Mouse (Mus musculus): ENCODE data around the gene Ssh3. TPM values are rescaled to one million over a fixed set of nuclear protein-coding genes. Genes with fewer than 3 reads are reported as not detected.

Ssh3 gene
- polyA plus RNA-seq (2015; fragmentation: Nextera tagmentation; extraction: Ambion mirVana), result 19.9 and 21.2 TPM in 2 replicates

GRCm38 (mm10) chr19:4268566-4269361, at the start of gene Ssh3:
Gene Ssh3 (minus strand): TSS chr19:4269180.
- H3K9me3 ChIP-seq (ENCODE audit: control insufficient read depth, low read length), result no peaks in the 10 kb centered on the region
- peaks cover 10% of the 10 kb centered on the region for H3K4me1 ChIP-seq (ENCODE audit: control insufficient read depth, insufficient read depth, low read depth, low read length)
- ATAC-seq, result peak; percentile 80
- peaks cover 5% of the 10 kb centered on the region; the same call in 1 of the 2 replicates for H3K27me3 ChIP-seq (replicated peaks; ENCODE audit: control insufficient read depth, insufficient read depth, low read length)
- peak within 1 kb of the TSS; percentile 61 for H3K4me2 ChIP-seq (ENCODE audit: low read length)
- H3K36me3 ChIP-seq (ENCODE audit: control insufficient read depth, insufficient read depth, low read length), result peaks cover 3% of the 10 kb centered on the region
- WGBS, result 7% methylated on average over 43 of the region's 46 CpGs
- peak within 1 kb of the TSS; percentile 64 for H3K9ac ChIP-seq (ENCODE audit: low read depth, low read length)
- peak within 1 kb of the TSS; percentile 41 for H3K4me3 ChIP-seq (ENCODE audit: low read length)
- H3K27ac ChIP-seq (ENCODE audit: low read depth, low read length), result no peak within 1 kb of the TSS

GRCm38 (mm10) chr19:4317181-4317580, 48.2 kb upstream of the Ssh3 start:
- no peak overlapping the region for H3K9ac ChIP-seq (ENCODE audit: low read depth, low read length)
- H3K4me3 ChIP-seq (ENCODE audit: low read length), result no peak overlapping the region
- H3K9me3 ChIP-seq (ENCODE audit: control insufficient read depth, low read length), result no peaks in the 10 kb centered on the region
- H3K36me3 ChIP-seq (ENCODE audit: control insufficient read depth, insufficient read depth, low read length), result peaks cover 51% of the 10 kb centered on the region
- H3K4me1 ChIP-seq (ENCODE audit: control insufficient read depth, insufficient read depth, low read depth, low read length), result no peaks in the 10 kb centered on the region
- H3K27ac ChIP-seq (ENCODE audit: low read depth, low read length), result no peak overlapping the region
- H3K4me2 ChIP-seq (ENCODE audit: low read length), result no peak overlapping the region
- 94% methylated on average over 3 of the region's 3 CpGs for WGBS
- H3K27me3 ChIP-seq (replicated peaks; ENCODE audit: control insufficient read depth, insufficient read depth, low read length), result no peaks in the 10 kb centered on the region
- no peak for ATAC-seq

- H3K4me2 ChIP-seq (ENCODE audit: low read length), result no peak overlapping the region
- H3K9me3 ChIP-seq (ENCODE audit: control insufficient read depth, low read length), result no peaks in the 10 kb centered on the region
- ATAC-seq, result no peak
- H3K36me3 ChIP-seq (ENCODE audit: control insufficient read depth, insufficient read depth, low read length), result peaks cover 39% of the 10 kb centered on the region
- no peaks in the 10 kb centered on the region for H3K4me1 ChIP-seq (ENCODE audit: control insufficient read depth, insufficient read depth, low read depth, low read length)
- H3K4me3 ChIP-seq (ENCODE audit: low read length), result no peak overlapping the region
- WGBS, result 68% methylated on average over 6 of the region's 6 CpGs
- H3K27me3 ChIP-seq (replicated peaks; ENCODE audit: control insufficient read depth, insufficient read depth, low read length), result no peaks in the 10 kb centered on the region
- H3K27ac ChIP-seq (ENCODE audit: low read depth, low read length), result no peak overlapping the region
- H3K9ac ChIP-seq (ENCODE audit: low read depth, low read length), result no peak overlapping the region
Observed at GRCm38 (mm10) chr19:4315223-4315944, 46.4 kb upstream of the Ssh3 start.

GRCm38 (mm10) chr19:4309776-4310185, 40.8 kb upstream of the Ssh3 start:
- no peak overlapping the region for H3K4me2 ChIP-seq (ENCODE audit: low read length)
- H3K4me3 ChIP-seq (ENCODE audit: low read length), result no peak overlapping the region
- ATAC-seq, result no peak
- no peak overlapping the region for H3K9ac ChIP-seq (ENCODE audit: low read depth, low read length)
- 0 out of 2 replicates have a peak, but pooled peaks cover 2% of the 10 kb centered on the region for H3K36me3 ChIP-seq (ENCODE audit: control insufficient read depth, insufficient read depth, low read length)
- no peak overlapping the region for H3K27ac ChIP-seq (ENCODE audit: low read depth, low read length)
- H3K4me1 ChIP-seq (ENCODE audit: control insufficient read depth, insufficient read depth, low read depth, low read length), result peaks cover 10% of the 10 kb centered on the region
- no peaks in the 10 kb centered on the region for H3K9me3 ChIP-seq (ENCODE audit: control insufficient read depth, low read length)
- H3K27me3 ChIP-seq (replicated peaks; ENCODE audit: control insufficient read depth, insufficient read depth, low read length), result no peaks in the 10 kb centered on the region

- no peak overlapping the region for H3K9ac ChIP-seq (ENCODE audit: low read depth, low read length)
- no peak for ATAC-seq
- H3K4me2 ChIP-seq (ENCODE audit: low read length), result no peak overlapping the region
- H3K9me3 ChIP-seq (ENCODE audit: control insufficient read depth, low read length), result no peaks in the 10 kb centered on the region
- 0 out of 2 replicates have a peak, but pooled peaks cover 2% of the 10 kb centered on the region for H3K36me3 ChIP-seq (ENCODE audit: control insufficient read depth, insufficient read depth, low read length)
- H3K27ac ChIP-seq (ENCODE audit: low read depth, low read length), result no peak overlapping the region
- peaks cover 15% of the 10 kb centered on the region for H3K4me1 ChIP-seq (ENCODE audit: control insufficient read depth, insufficient read depth, low read depth, low read length)
- no peak overlapping the region for H3K4me3 ChIP-seq (ENCODE audit: low read length)
- no peaks in the 10 kb centered on the region for H3K27me3 ChIP-seq (replicated peaks; ENCODE audit: control insufficient read depth, insufficient read depth, low read length)
- WGBS, result 95% methylated on average over 4 of the region's 4 CpGs
Observed at GRCm38 (mm10) chr19:4309302-4309701, 40.3 kb upstream of the Ssh3 start.

GRCm38 (mm10) chr19:4306190-4306577, 37.2 kb upstream of the Ssh3 start, which contains the start of gene Grk2:
Gene Grk2 (minus strand): TSS chr19:4306222.
- H3K9me3 ChIP-seq (ENCODE audit: control insufficient read depth, low read length), result no peaks in the 10 kb centered on the region
- H3K27ac ChIP-seq (ENCODE audit: low read depth, low read length), result peak within 1 kb of the TSS; percentile 90
- no peaks in the 10 kb centered on the region for H3K36me3 ChIP-seq (ENCODE audit: control insufficient read depth, insufficient read depth, low read length)
- peak within 1 kb of the TSS; percentile 96 for H3K9ac ChIP-seq (ENCODE audit: low read depth, low read length)
- peaks cover 44% of the 10 kb centered on the region for H3K4me1 ChIP-seq (ENCODE audit: control insufficient read depth, insufficient read depth, low read depth, low read length)
- H3K4me2 ChIP-seq (ENCODE audit: low read length), result peak within 1 kb of the TSS; percentile 82
- no peaks in the 10 kb centered on the region for H3K27me3 ChIP-seq (replicated peaks; ENCODE audit: control insufficient read depth, insufficient read depth, low read length)
- under 1% methylated on average over 14 of the region's 46 CpGs for WGBS
- peak; percentile 81 for ATAC-seq
- H3K4me3 ChIP-seq (ENCODE audit: low read length), result peak within 1 kb of the TSS; percentile 63

GRCm38 (mm10) chr19:4305491-4306189, 36.7 kb upstream of the Ssh3 start:
- peak; percentile 61 for ATAC-seq
- under 1% methylated on average over 47 of the region's 68 CpGs for WGBS
- no peaks in the 10 kb centered on the region for H3K27me3 ChIP-seq (replicated peaks; ENCODE audit: control insufficient read depth, insufficient read depth, low read length)
- peak overlapping the region; percentile 90 for H3K27ac ChIP-seq (ENCODE audit: low read depth, low read length)
- H3K9ac ChIP-seq (ENCODE audit: low read depth, low read length), result peak overlapping the region; percentile 96
- H3K9me3 ChIP-seq (ENCODE audit: control insufficient read depth, low read length), result no peaks in the 10 kb centered on the region
- H3K36me3 ChIP-seq (ENCODE audit: control insufficient read depth, insufficient read depth, low read length), result no peaks in the 10 kb centered on the region
- H3K4me3 ChIP-seq (ENCODE audit: low read length), result peak overlapping the region; percentile 63
- H3K4me1 ChIP-seq (ENCODE audit: control insufficient read depth, insufficient read depth, low read depth, low read length), result peaks cover 49% of the 10 kb centered on the region
- peak overlapping the region; percentile 82 for H3K4me2 ChIP-seq (ENCODE audit: low read length)

- H3K4me2 ChIP-seq (ENCODE audit: low read length), result peak overlapping the region; percentile 82
- peaks cover 56% of the 10 kb centered on the region for H3K4me1 ChIP-seq (ENCODE audit: control insufficient read depth, insufficient read depth, low read depth, low read length)
- H3K27ac ChIP-seq (ENCODE audit: low read depth, low read length), result no peak overlapping the region
- no peaks in the 10 kb centered on the region for H3K9me3 ChIP-seq (ENCODE audit: control insufficient read depth, low read length)
- peak overlapping the region; percentile 63 for H3K4me3 ChIP-seq (ENCODE audit: low read length)
- peak overlapping the region; percentile 96 for H3K9ac ChIP-seq (ENCODE audit: low read depth, low read length)
- no peaks in the 10 kb centered on the region for H3K36me3 ChIP-seq (ENCODE audit: control insufficient read depth, insufficient read depth, low read length)
- 63% methylated on average over 4 of the region's 4 CpGs for WGBS
- no peaks in the 10 kb centered on the region for H3K27me3 ChIP-seq (replicated peaks; ENCODE audit: control insufficient read depth, insufficient read depth, low read length)
- ATAC-seq, result no peak
Observed at GRCm38 (mm10) chr19:4304871-4305321, 35.9 kb upstream of the Ssh3 start.

Measured in hindbrain, embryonic 16.5 days (tissue).